Mouse (Mus musculus) c-Kit-positive CD71-positive TER-119-negative erythroid progenitor cells, embryonic 14.5 days (primary cell): ENCODE results near the gene Cnn1.

ENCODE experiments used
- DNase-seq: peaks from one replicate; pipeline ENCODE4 v3.0.0-alpha.2; 2013; ENCODE audit warnings: low read depth

Cnn1 gene

GRCm38 (mm10) chr9:22098993-22099696, at the start of gene Cnn1:
Cnn1 (plus strand) TSS chr9:22099216.
- no peak for DNase-seq

- no peak for DNase-seq
Observed at GRCm38 (mm10) chr9:22049315-22049714, 49.7 kb upstream of the Cnn1 start.

- no peak for DNase-seq
Observed at GRCm38 (mm10) chr9:22049721-22050270, 49.2 kb upstream of the Cnn1 start.

GRCm38 (mm10) chr9:22050351-22050889, 48.6 kb upstream of the Cnn1 start:
- peak; percentile 68 for DNase-seq

- no peak for DNase-seq
Observed at GRCm38 (mm10) chr9:22051161-22051957, 47.7 kb upstream of the Cnn1 start.

GRCm38 (mm10) chr9:22051958-22052254, 47.1 kb upstream of the Cnn1 start, which contains the start of gene Elavl3:
Elavl3 (minus strand) TSS chr9:22052023.
- no peak for DNase-seq

- DNase-seq, result no peak
Observed at GRCm38 (mm10) chr9:22053657-22054056, 45.4 kb upstream of the Cnn1 start.

GRCm38 (mm10) chr9:22054411-22055076, 44.5 kb upstream of the Cnn1 start:
- peak; percentile 67 for DNase-seq

- DNase-seq, result no peak
Observed at GRCm38 (mm10) chr9:22055713-22056112, 43.3 kb upstream of the Cnn1 start.

- no peak for DNase-seq
Observed at GRCm38 (mm10) chr9:22056303-22056910, 42.6 kb upstream of the Cnn1 start.

- no peak for DNase-seq
Observed at GRCm38 (mm10) chr9:22057031-22057517, 41.9 kb upstream of the Cnn1 start.

GRCm38 (mm10) chr9:22058011-22058424, 41.0 kb upstream of the Cnn1 start:
- no peak for DNase-seq

- no peak for DNase-seq
Observed at GRCm38 (mm10) chr9:22061339-22061738, 37.7 kb upstream of the Cnn1 start.

GRCm38 (mm10) chr9:22064341-22064740, 34.7 kb upstream of the Cnn1 start:
- no peak for DNase-seq

GRCm38 (mm10) chr9:22065642-22066041, 33.4 kb upstream of the Cnn1 start:
- DNase-seq, result no peak

- peak; percentile 46 for DNase-seq
Observed at GRCm38 (mm10) chr9:22066433-22066832, 32.6 kb upstream of the Cnn1 start.

- no peak for DNase-seq
Observed at GRCm38 (mm10) chr9:22067195-22067594, 31.8 kb upstream of the Cnn1 start.

- DNase-seq, result no peak
Observed at GRCm38 (mm10) chr9:22069881-22070553, 29.0 kb upstream of the Cnn1 start.

- peak; percentile 95 for DNase-seq
Observed at GRCm38 (mm10) chr9:22070791-22071573, 28.0 kb upstream of the Cnn1 start, which contains the start of the genes Gm49318 and Zfp653. Gm49318 (minus strand) TSS chr9:22071259. Zfp653 (minus strand) TSS chr9:22071376.

GRCm38 (mm10) chr9:22072276-22072675, 26.7 kb upstream of the Cnn1 start:
- DNase-seq, result no peak
